Mouse (Mus musculus) stomach, embryonic 16.5 days (tissue): Measurements from ENCODE around the gene Foxl1. TPM values are rescaled to one million over a fixed set of nuclear protein-coding genes. Genes with fewer than 3 reads are reported as not detected.

Experiments used
- ATAC-seq: fragments of 200-750 bp; cut with Nextera tagmentation; 2 replicates; pipeline ENCODE4 v1.8.0; 2017; ENCODE audit warnings: moderate number of reproducible peaks, moderate TSS enrichment; ENCODE audit not compliant: insufficient read depth, low FRiP score
- H3K27ac ChIP-seq: fragments of 300-500 bp; sonication (generic); 2 replicates; pipeline ENCODE4 v1.5.1; 2014; ENCODE audit warnings: low read length
- H3K27me3 ChIP-seq: fragments of 300-500 bp; sonication (generic); 2 replicates; pipeline ENCODE4 v1.6.1; 2014; ENCODE audit warnings: low read length, control low read depth, mixed read lengths; ENCODE audit not compliant: control insufficient read depth, insufficient read depth
- H3K36me3 ChIP-seq: fragments of 300-500 bp; sonication (generic); 2 replicates; pipeline ENCODE4 v1.6.1; 2014; ENCODE audit warnings: low read length; ENCODE audit not compliant: control insufficient read depth, insufficient read depth
- H3K4me1 ChIP-seq: fragments of 300-500 bp; sonication (generic); 2 replicates; pipeline ENCODE4 v1.6.1; 2014; ENCODE audit warnings: low read length, control low read depth, mixed read lengths; ENCODE audit not compliant: control insufficient read depth, insufficient read depth
- H3K4me2 ChIP-seq: fragments of 300-500 bp; sonication (generic); 2 replicates; pipeline ENCODE4 v1.6.1; 2014; ENCODE audit warnings: low read depth, low read length, mixed read lengths
- H3K4me3 ChIP-seq: fragments of 300-500 bp; sonication (generic); replicated peaks from 2 replicates; pipeline ENCODE4 v1.5.1; 2014; ENCODE audit warnings: mild to moderate bottlenecking, low read length
- H3K9ac ChIP-seq: fragments of 300-500 bp; sonication (generic); 2 replicates; pipeline ENCODE4 v1.6.1; 2014; ENCODE audit warnings: low read length
- H3K9me3 ChIP-seq: fragments of 300-500 bp; sonication (generic); replicated peaks from 2 replicates; pipeline ENCODE4 v1.6.1; 2016; ENCODE audit warnings: low read length, control low read depth; ENCODE audit not compliant: control insufficient read depth
- WGBS: fragments of 180-500 bp; shearing (Covaris S2); extraction: QIAGEN DNeasy Blood & Tissue Kit; methylation state at CpG from one replicate; pipeline ENCODE4 v1.1.7; 2014; 5-methylcytosine and 5-hydroxymethylcytosine counted together
- polyA plus RNA-seq: library from polyadenylated mRNA; unstranded; fragments of >200 nt; fragmentation: Nextera tagmentation; extraction: Ambion mirVana; gene quantifications from 2 replicates; pipeline ENCODE4 v1.2.1, GENCODE M21; 2015

Foxl1 gene
- polyA plus RNA-seq, 1 experiment from 2014 or later = 4.0 TPM

DNA sequence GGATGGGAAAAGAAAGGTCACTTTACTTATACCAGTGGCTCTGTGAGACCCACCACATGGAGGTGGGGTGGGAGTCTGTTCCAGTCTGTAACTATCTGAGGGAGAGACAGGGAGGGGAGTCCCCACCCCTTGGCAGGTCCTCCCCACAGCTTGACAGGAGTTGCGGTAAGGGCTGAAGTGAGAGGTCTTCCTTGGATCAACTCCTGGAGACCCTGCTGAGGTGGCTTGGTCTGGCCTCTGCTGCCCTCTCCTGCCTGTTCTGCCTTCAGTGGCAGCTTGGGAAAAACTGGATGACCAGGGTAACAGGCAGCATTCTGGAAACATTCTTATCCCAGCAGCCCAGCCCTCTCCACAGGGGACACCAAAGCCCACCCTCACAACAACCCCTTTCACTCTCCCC is 37.0 kb upstream of the Foxl1 start:
- H3K4me2 ChIP-seq = peak overlapping the region; percentile 67
- peak overlapping the region; percentile 88 for H3K9ac ChIP-seq
- 0% methylated on average over 1 of the region's 1 CpGs for WGBS

DNA sequence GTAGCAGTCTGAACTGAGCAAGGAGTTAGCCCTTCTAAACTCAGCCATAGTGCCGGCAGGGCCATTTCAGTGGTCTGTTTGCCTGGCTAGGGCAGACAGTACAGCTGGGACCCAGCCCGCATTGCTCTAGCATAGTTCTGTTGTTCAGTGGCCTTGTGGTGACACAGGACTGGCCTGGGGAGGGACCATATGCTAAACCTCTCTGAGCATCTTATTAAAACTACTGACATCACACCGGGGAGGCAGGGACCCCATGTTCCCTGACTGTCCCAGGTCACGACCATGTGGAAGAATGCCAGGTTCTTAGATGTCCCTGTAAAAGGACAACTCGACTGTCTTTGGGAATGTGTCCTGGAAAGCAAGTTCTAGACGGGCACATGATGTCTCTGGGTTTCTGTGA is 35.6 kb upstream of the Foxl1 start:
- Histone ChIP-seq H3K36me3 (peaks cover 1% of the 10 kb centered on the region; the same call in 1 of the 2 replicates), H3K27me3 (peaks cover 32% of the 10 kb centered on the region), H3K9ac (peak overlapping the region; percentile 50; the same call in 1 of the 2 replicates), H3K4me3 (no peak overlapping the region), H3K9me3 (no peaks in the 10 kb centered on the region), H3K4me2 (peak overlapping the region; percentile 41; the same call in 1 of the 2 replicates), H3K4me1 (peaks cover 8% of the 10 kb centered on the region; the same call in 1 of the 2 replicates), H3K27ac (peak overlapping the region; percentile 34; the same call in 1 of the 2 replicates)
- WGBS = 16% methylated on average over 6 of the region's 6 CpGs
- ATAC-seq = 0 out of 2 replicates have a peak, but pooled peaks have one; percentile 2

More for the DNA sequence above, 37.0 kb upstream of the Foxl1 start:
- Histone ChIP-seq H3K4me1 (peaks cover 8% of the 10 kb centered on the region; the same call in 1 of the 2 replicates), H3K36me3 (no peaks in the 10 kb centered on the region; the same call in 1 of the 2 replicates), H3K27ac (peak overlapping the region; percentile 77), H3K4me3 (peak overlapping the region; percentile 70), H3K9me3 (no peaks in the 10 kb centered on the region), H3K27me3 (peaks cover 44% of the 10 kb centered on the region)
- peak; percentile 27 for ATAC-seq

DNA sequence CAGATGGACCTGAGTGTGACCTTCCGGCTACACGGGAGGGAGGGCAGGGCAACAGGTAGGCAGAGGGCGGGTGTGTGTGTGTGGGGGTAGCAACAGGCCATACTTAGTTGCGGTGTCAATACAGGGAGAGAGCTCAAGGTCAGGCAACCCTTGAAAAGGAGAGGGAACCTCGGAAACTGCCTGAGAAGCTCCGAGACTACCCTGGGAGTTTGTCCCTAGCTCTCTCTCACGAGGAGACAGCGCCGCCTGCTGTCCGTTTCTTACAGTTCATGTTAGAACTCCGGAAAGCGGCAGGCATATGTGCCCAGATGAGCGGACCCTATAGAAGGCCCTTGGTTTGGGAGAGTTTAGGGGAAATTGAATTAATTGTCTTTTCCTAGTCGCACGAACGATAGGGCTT is 35.1 kb upstream of the Foxl1 start:
- H3K4me2 ChIP-seq = peak overlapping the region; percentile 41; the same call in 1 of the 2 replicates
- H3K27ac ChIP-seq = no peak overlapping the region
- WGBS = 2% methylated on average over 16 of the region's 16 CpGs
- peak overlapping the region; percentile 50; the same call in 1 of the 2 replicates for H3K9ac ChIP-seq
- no peak overlapping the region for H3K4me3 ChIP-seq
- ATAC-seq = peak; percentile 38; the same call in 1 of the 2 replicates
- peaks cover 28% of the 10 kb centered on the region for H3K27me3 ChIP-seq
- peaks cover 5% of the 10 kb centered on the region; the same call in 1 of the 2 replicates for H3K36me3 ChIP-seq
- no peaks in the 10 kb centered on the region for H3K9me3 ChIP-seq
- peaks cover 8% of the 10 kb centered on the region; the same call in 1 of the 2 replicates for H3K4me1 ChIP-seq

DNA sequence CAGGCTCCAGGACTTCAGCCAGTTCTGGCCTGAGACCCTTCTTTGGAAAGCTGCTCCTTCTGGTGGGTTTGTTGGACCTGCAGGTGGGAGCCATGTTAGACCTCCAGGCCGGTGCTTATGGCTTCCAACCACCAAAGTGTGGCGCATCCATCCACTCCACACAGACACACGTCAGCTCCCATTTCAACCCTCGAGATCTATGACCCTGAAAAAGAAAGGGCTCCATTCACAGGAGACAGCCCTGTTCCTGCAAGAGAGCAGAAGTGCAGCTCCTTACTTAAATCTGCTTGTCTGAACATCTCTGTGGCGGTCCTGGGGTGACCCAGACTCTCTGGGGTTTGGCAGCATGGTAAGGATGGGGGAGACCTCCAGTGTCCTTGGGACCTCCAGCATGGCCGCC is 34.2 kb upstream of the Foxl1 start:
- 71% methylated on average over 6 of the region's 6 CpGs for WGBS
- Histone ChIP-seq H3K4me3 (no peak overlapping the region), H3K27me3 (peaks cover 25% of the 10 kb centered on the region), H3K36me3 (peaks cover 10% of the 10 kb centered on the region), H3K9me3 (no peaks in the 10 kb centered on the region), H3K27ac (no peak overlapping the region), H3K4me2 (no peak overlapping the region), H3K9ac (no peak overlapping the region), H3K4me1 (peaks cover 8% of the 10 kb centered on the region; the same call in 1 of the 2 replicates)
- ATAC-seq = no peak

DNA sequence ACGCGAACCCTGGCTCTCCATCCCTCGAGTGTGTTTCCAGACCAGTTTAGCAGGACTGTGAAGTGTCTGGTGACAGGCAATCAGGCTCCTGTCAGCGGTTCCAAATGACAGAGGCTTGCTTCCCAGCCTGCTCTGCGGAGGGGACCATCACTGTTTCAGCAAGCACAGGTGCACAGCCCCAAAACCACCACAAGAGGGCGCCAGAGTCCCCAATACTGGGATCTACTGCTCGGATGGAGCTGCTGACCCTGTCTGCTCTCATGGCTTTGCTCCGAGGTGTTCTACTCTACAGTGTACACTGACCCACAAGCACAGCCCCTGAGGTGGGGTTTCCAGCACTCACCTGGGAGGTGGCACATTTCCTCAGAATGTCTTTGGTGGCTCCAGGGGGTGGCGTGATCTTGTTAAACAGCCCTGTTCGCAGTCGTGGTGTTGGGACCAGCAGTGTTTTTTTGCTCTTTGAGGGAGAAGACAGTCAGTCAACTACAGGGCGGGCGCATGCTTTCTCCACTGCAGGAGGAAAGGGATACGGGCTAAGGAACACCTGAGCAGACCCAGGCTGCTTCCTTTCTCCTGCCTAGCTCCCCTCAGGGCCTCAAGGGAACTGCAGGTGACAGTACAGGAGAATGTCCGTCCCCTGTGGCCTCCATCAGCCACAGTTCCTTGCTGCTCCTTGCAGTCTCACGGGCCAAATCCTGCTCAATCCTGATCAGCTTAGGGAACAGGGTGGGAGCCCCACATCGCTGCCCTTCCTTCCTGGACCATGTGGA is 23.5 kb upstream of the Foxl1 start:
- ATAC-seq = no peak
- Histone ChIP-seq H3K4me1 (peaks cover 7% of the 10 kb centered on the region), H3K4me3 (no peak overlapping the region), H3K27ac (no peak overlapping the region), H3K36me3 (peaks cover 11% of the 10 kb centered on the region; the same call in 1 of the 2 replicates), H3K9me3 (no peaks in the 10 kb centered on the region), H3K27me3 (no peaks in the 10 kb centered on the region), H3K9ac (no peak overlapping the region), H3K4me2 (no peak overlapping the region)
- WGBS = 50% methylated on average over 17 of the region's 17 CpGs

DNA sequence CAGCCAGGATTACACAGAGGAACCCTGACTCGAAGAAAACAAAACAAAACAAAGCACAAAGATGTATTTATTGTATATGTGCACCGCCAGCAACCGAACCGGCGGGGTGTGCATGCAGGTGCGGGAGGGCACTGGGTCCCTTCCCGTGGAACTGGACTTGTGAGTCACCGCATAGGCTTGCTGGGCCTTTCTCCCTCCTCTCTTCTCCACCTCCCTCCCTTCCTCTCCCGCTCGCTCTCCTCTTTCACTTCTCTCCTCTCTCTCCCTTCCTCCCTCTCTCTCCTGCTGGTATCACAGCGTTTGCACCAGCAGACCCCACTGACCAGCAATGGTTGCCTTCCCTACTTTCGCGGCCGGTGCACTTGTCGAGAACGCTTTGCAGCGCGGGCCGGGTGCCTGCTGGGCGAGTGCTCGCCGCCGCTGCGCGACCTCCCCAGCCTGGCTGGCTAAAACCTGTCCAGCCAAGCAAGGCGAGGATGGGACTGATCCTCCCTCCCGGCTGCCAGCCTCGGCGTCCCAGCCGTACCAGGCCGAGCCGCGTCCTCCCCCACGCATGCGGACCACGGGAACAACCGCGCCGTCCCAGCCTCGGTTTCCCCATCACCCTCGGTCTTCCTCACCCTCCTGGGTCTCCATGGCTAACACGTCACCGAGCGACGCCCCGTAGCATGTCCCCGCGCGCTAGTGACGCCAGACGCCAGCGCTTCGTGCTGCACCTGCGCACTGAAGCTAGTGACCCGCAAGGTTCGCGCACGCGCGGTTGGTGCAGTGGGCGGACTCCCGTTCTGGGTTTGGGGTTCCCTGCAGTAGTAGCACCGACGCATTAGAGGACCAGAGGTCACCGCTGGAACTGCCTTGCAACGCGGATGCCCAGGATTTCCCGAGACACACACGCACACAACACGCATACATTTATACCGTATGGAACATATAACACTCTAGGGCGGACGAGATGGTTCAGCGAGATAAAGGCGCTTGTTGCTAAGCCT is 19.8 kb upstream of the Foxl1 start, which contains the start of gene Mthfsd:
Gene Mthfsd, minus strand, starts transcription at position 725 of the 989 bp plus-strand sequence.
- peak within 1 kb of the TSS; percentile 71 for H3K27ac ChIP-seq
- WGBS = 1% methylated on average over 75 of the region's 75 CpGs
- H3K9me3 ChIP-seq = no peaks in the 10 kb centered on the region
- H3K9ac ChIP-seq = peak within 1 kb of the TSS; percentile 89
- peak; percentile 93 for ATAC-seq
- H3K4me3 ChIP-seq = peak within 1 kb of the TSS; percentile 85
- H3K4me2 ChIP-seq = peak within 1 kb of the TSS; percentile 82
- no peaks in the 10 kb centered on the region for H3K27me3 ChIP-seq
- H3K36me3 ChIP-seq = no peaks in the 10 kb centered on the region
- peaks cover 7% of the 10 kb centered on the region for H3K4me1 ChIP-seq

DNA sequence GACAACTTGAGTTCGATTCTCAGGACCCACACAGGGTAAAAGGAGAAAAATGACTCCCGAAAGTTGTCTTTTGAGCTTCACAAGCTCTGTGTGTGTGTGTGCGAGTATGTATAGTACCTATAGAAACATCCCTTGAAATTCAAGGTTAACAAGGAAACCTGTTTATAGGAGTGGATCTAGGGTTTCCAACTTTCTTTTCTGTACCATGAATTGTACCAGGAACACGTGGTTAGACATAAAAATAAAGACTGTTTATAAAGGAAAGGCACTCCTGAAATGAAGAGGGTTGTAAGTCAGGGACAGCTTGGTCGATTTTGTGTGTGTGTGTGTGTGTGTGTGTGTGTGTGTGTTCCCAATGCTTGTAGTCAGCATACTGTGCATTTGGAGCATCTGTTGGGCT is 19.1 kb upstream of the Foxl1 start:
- Histone ChIP-seq H3K4me1 (peaks cover 10% of the 10 kb centered on the region), H3K27me3 (peaks cover 3% of the 10 kb centered on the region), H3K9me3 (no peaks in the 10 kb centered on the region), H3K4me3 (peak overlapping the region; percentile 85), H3K27ac (no peak overlapping the region), H3K9ac (peak overlapping the region; percentile 89), H3K4me2 (peak overlapping the region; percentile 82), H3K36me3 (no peaks in the 10 kb centered on the region)
- ATAC-seq = no peak
- 7% methylated on average over 5 of the region's 5 CpGs for WGBS

DNA sequence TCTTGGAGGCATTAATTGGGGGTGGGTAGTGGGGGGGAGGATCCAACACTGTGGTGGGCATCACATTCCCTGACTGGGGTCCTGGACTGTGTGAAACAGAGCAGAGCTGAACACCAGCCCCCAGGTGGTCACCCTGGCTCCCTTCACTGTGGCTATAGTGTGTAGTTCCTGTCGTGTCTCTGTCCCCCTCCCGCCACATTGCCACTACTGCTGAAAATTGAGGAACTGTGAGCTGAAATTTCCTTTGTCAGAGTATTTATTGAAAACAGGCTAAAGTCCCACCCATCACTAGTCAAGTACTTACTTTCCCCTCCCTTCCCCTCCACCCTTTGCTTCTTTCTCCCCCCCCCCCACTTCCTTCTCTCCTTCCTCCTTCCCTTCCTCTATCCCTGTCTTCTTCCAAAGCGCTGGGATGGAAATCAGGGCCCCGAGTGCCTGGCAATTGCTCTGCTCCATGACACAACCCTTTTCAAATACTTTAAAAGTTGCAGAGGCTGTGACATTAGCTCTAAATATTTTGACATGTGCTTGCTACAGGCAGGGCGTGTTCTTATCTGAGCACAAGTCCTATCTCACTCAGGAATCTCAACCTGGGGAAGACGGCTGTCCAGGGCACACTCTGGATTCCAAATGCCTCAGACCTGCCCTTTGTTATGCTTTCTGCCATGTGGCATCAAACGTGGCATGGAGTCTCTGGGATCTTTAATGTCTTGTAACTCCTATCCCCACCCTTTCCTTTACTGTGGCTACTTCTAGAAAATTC is 16.4 kb upstream of the Foxl1 start:
- H3K9ac ChIP-seq = no peak overlapping the region
- WGBS = 30% methylated on average over 7 of the region's 7 CpGs

More for the DNA sequence above, 16.4 kb upstream of the Foxl1 start:
- ATAC-seq = no peak
- H3K36me3 ChIP-seq = no peaks in the 10 kb centered on the region
- H3K9me3 ChIP-seq = no peaks in the 10 kb centered on the region
- H3K4me2 ChIP-seq = no peak overlapping the region
- peaks cover 13% of the 10 kb centered on the region for H3K4me1 ChIP-seq
- no peak overlapping the region for H3K4me3 ChIP-seq
- H3K27ac ChIP-seq = no peak overlapping the region
- peaks cover 26% of the 10 kb centered on the region for H3K27me3 ChIP-seq
